Mouse (Mus musculus): ENCODE results near the gene Cited2.

- TF ChIP-seq CTCF (conservative IDR thresholded peaks at IDR 0.05; ENCODE audit: low read length) (no peak), NANOG (IDR thresholded peaks at IDR 0.05; ENCODE audit: borderline replicate concordance, low read length) (no peak), POU5F1 (IDR thresholded peaks at IDR 0.05; ENCODE audit: borderline replicate concordance, low read length) (no peak)
These were observed 19.6 kb downstream of the Cited2 start for GRCm38 (mm10) chr10:17742581-17742980.
